Comparison of ENCODE assay signal across 8 mouse cellular contexts in the genomic region with DNA sequence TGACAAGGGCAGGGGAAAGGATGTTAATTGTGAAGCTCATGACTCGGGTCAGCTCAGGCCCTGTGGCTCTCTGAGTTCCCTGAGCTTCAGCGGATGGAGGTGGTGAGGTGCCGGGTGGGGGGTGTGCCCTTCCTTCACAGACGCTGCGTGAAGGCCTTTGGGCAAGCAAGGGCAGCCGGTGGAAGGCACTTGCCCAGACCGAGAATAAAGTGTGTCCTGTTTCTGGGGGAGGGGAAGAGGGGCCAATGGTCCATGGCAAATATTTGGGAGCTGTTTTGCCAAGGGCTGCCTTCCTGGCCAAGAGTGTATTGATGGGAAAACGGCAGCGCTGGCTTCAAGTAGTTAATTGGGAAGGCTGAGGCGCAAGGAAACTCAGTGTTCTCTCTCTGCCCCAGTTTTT. TPM values are rescaled to one million over a fixed set of nuclear protein-coding genes. Genes with fewer than 3 reads are reported as not detected.
DNase-seq lines count a peak whose midpoint lies in the region; ATAC-seq and TF ChIP-seq lines count a peak whose summit lies in the region.
"Had no signal": no experiment of that assay in that cellular context is flagged by ENCODE, and none has a peak within 500 bp of the region (broad histone marks: within the 10 kb centered on the region; RNA-seq: fewer than 3 reads in every experiment).

No protein-coding gene starts in this region.

- no peak overlapping the region for H3K9ac ChIP-seq in forebrain, embryonic 13.5 days
- 0 out of 2 replicates have a peak overlapping the region, but pooled peaks have one; percentile 5 for H3K9ac ChIP-seq in stomach, embryonic 16.5 days (ENCODE audit: low read length)
- H3K9ac ChIP-seq in liver, postnatal 0 days (replicated peaks): no peak overlapping the region

- intact Hi-C loops in left cerebral cortex, adult 2 months (cut with DNase I): no loop called here

- H3K4me2 ChIP-seq in forebrain, embryonic 13.5 days: peak overlapping the region; percentile 88
- H3K4me2 ChIP-seq in stomach, embryonic 16.5 days (ENCODE audit: low read depth, low read length): peak overlapping the region; percentile 79; the same call in 1 of the 2 replicates
- H3K4me2 ChIP-seq in liver, postnatal 0 days (ENCODE audit: low read depth, low read length): no peak overlapping the region

- TF ChIP-seq CTCF in left cerebral cortex, adult 2 months (IDR thresholded peaks at IDR 0.05): no peak
- TF ChIP-seq CTCF in liver, postnatal 0 days (IDR thresholded peaks at IDR 0.05; ENCODE audit: low read depth): no peak

- DNase-seq in retina, postnatal 1 day: peak; percentile 43
- DNase-seq in retina, embryonic 14.5 days (ENCODE audit: low spot score): no peak
- DNase-seq in left cerebral cortex, adult 2 months (ENCODE audit: extremely low spot score in 1 of 2, low spot score in 2 of 2): peak in 1 of 2 experiments; percentile 29
- DNase-seq in liver, postnatal 0 days: no peak
- no peak for DNase-seq in spleen, adult 12 weeks (ENCODE audit: low spot score)

- H3K27ac ChIP-seq in forebrain, embryonic 13.5 days: no peak overlapping the region
- H3K27ac ChIP-seq in left cerebral cortex, adult 2 months: peak overlapping the region; percentile 7; the same call in 1 of the 2 replicates
- H3K27ac ChIP-seq in stomach, embryonic 16.5 days (ENCODE audit: low read length): no peak overlapping the region
- H3K27ac ChIP-seq in liver, postnatal 0 days (ENCODE audit: low read depth): no peak overlapping the region

- H3K9me3 ChIP-seq in forebrain, embryonic 13.5 days (replicated peaks): no peaks in the 10 kb centered on the region
- no peaks in the 10 kb centered on the region; the same call in 1 of the 2 replicates for H3K9me3 ChIP-seq in stomach, embryonic 16.5 days (replicated peaks; ENCODE audit: control insufficient read depth, low read length)
- H3K9me3 ChIP-seq in liver, postnatal 0 days (ENCODE audit: low read length): no peaks in the 10 kb centered on the region

- H3K4me1 ChIP-seq in forebrain, embryonic 13.5 days: peaks cover 23% of the 10 kb centered on the region
- peaks cover 7% of the 10 kb centered on the region for H3K4me1 ChIP-seq in stomach, embryonic 16.5 days (ENCODE audit: control insufficient read depth, insufficient read depth, low read length)
- H3K4me1 ChIP-seq in liver, postnatal 0 days (ENCODE audit: insufficient read depth): no peaks in the 10 kb centered on the region; the same call in 1 of the 2 replicates

- peak overlapping the region; percentile 47 for H3K4me3 ChIP-seq in forebrain, embryonic 13.5 days
- peak overlapping the region; percentile 44 for H3K4me3 ChIP-seq in left cerebral cortex, adult 2 months
- H3K4me3 ChIP-seq in stomach, embryonic 16.5 days (replicated peaks; ENCODE audit: low read length): peak overlapping the region; percentile 52; the same call in 1 of the 2 replicates
- H3K4me3 ChIP-seq in liver, postnatal 0 days (ENCODE audit: low read depth, low read length): no peak overlapping the region

- H3K36me3 ChIP-seq in forebrain, embryonic 13.5 days (ENCODE audit: poor library complexity, severe bottlenecking): no peaks in the 10 kb centered on the region
- no peaks in the 10 kb centered on the region for H3K36me3 ChIP-seq in stomach, embryonic 16.5 days (ENCODE audit: control insufficient read depth, insufficient read depth, low read length)
- H3K36me3 ChIP-seq in liver, postnatal 0 days (replicated peaks; ENCODE audit: insufficient read depth, low read length): no peaks in the 10 kb centered on the region

- peaks cover 85% of the 10 kb centered on the region for H3K27me3 ChIP-seq in forebrain, embryonic 13.5 days
- peaks cover 67% of the 10 kb centered on the region for H3K27me3 ChIP-seq in stomach, embryonic 16.5 days (ENCODE audit: control insufficient read depth, insufficient read depth, low read length)
- peaks cover 50% of the 10 kb centered on the region for H3K27me3 ChIP-seq in liver, postnatal 0 days (ENCODE audit: insufficient read depth, low read length)

- WGBS in forebrain, embryonic 13.5 days: 6% methylated on average over 10 of the region's 10 CpGs
- 21% methylated on average over 10 of the region's 10 CpGs for WGBS in stomach, embryonic 16.5 days
- 7% methylated on average over 10 of the region's 10 CpGs for WGBS in liver, postnatal 0 days (ENCODE audit: insufficient replicate concordance)

- no peak for ATAC-seq in forebrain, embryonic 13.5 days
- no peak for ATAC-seq in stomach, embryonic 16.5 days (ENCODE audit: insufficient read depth, low FRiP score)
- no peak for ATAC-seq in liver, postnatal 0 days

- no peak for TF ChIP-seq EP300 in liver, postnatal 0 days (IDR thresholded peaks at IDR 0.05; ENCODE audit: low read depth)

RNA-seq across cellular contexts. Expression of a gene that starts 1.4 kb away (rescaled TPM):
- polyA plus RNA-seq in forebrain, embryonic 13.5 days (2015; fragmentation: Nextera tagmentation; extraction: Ambion mirVana): 6.6 and 11.3 TPM in 2 replicates
- 100 to 1,000 TPM; 135 to 143 TPM for total RNA-seq in left cerebral cortex, adult 2 months (2021)
- polyA plus RNA-seq in stomach, embryonic 16.5 days (2015; fragmentation: Nextera tagmentation; extraction: Ambion mirVana): 9.9 and 10.2 TPM in 2 replicates
- polyA plus RNA-seq in liver, postnatal 0 days (2015; fragmentation: Nextera tagmentation; extraction: Ambion mirVana): 0.06 and 0.12 TPM in 2 replicates

RNA-seq across cellular contexts. Expression of a gene that starts 42.9 kb away (rescaled TPM):
- 13.0 and 13.1 TPM in 2 replicates for polyA plus RNA-seq in forebrain, embryonic 13.5 days (2015; fragmentation: Nextera tagmentation; extraction: Ambion mirVana)
- total RNA-seq in left cerebral cortex, adult 2 months (2021): not detected
- polyA plus RNA-seq in stomach, embryonic 16.5 days (2015; fragmentation: Nextera tagmentation; extraction: Ambion mirVana): not detected in 2 replicates
- not detected in 2 replicates for polyA plus RNA-seq in liver, postnatal 0 days (2015; fragmentation: Nextera tagmentation; extraction: Ambion mirVana)
- polyA plus RNA-seq: heart, postnatal 0 days had no signal

Comparison
In these comparisons a context has a peak if more than half of its experiments do, and no peak if none do; other contexts are left out.
1. RNA of a gene that starts 42.9 kb away (polyA plus RNA-seq): 13.0 to 13.1 TPM in forebrain, embryonic 13.5 days; not detected in stomach, embryonic 16.5 days and not detected in liver, postnatal 0 days; every median in the first group is over 10 times any median in the second.